Mouse (Mus musculus): ENCODE data around the gene Nfe2l2.

Nfe2l2 gene

GRCm38 (mm10) chr2:75704234-75705161 is at the start of gene Nfe2l2:
TSS of gene Nfe2l2 (minus strand) at chr2:75704641.
- CTCF ChIA-PET, result interaction anchor here (0.6 to 1.1 kb wide), 5 partner anchors 22 to 89 kb away, joined by 3 to 14 read pairs (median 4); no protein-coding TSS in a partner anchor

DNA sequence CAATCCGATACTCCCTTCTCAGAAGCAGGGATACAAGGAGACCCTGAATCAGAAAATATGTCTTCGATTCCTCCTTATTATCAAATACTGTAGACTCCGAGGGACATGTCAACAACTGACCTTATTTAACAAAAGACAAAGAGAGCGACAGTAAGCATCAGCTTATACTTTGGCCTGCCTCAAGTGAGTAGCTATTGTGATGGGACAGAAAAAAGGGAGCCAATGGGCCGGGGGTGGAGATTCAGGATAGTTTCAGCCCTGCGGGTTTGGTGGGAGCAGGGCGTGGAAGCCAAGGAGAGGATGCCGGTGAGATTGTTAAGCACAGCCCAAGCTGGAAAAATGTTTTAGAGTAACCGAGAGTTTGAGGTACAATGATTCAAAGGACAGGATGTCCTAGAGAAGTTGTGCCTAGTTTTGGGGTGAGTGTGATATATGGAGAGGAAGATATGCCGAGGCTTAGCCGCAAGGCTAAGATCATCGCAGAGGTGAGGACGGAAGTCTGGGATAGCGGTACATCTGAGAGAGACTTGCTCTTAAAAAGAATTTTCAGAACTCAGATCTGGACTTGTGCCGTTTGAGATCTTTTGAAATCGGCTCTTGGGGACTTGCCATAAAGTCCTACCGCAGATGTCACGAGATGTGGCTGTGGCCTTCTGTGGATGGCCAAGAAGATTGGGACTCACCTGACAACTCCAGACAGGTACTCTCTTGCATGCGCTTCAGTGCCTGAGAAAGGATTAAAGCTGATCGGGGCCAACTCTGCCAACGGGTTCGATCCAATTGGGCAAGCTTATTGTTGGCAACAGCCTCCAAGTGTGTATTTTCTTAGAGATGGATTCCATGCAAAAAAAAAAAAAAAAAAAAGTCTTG is 48.1 kb upstream of the Nfe2l2 start:
- CTCF ChIA-PET, result interaction anchor here (0.6 kb wide), 1 partner anchor 40 kb away, joined by 6 read pairs; no protein-coding TSS in a partner anchor

DNA sequence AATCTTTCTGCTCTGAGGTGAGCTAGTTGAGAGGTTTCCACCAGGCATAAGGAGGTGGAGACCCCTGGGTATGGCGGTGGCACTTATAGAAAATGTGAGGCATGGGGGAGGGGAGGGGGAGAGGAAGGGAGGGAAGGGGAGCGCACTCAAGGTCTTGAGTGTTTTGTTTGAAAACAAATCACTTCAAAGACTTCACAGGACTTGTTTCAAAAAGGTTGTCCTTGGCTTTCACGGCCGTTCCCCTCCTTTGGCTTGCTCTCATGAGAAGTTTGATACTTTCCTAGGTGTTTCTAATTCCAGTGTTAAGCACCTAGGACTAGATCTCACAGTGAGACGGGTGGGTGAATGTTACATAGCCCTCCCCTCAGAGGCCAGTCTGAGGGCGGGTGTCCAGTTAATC is 47.5 kb upstream of the Nfe2l2 start:
- CTCF ChIA-PET, result interaction anchor here (0.6 kb wide), 1 partner anchor 40 kb away, joined by 6 read pairs; no protein-coding TSS in a partner anchor

DNA sequence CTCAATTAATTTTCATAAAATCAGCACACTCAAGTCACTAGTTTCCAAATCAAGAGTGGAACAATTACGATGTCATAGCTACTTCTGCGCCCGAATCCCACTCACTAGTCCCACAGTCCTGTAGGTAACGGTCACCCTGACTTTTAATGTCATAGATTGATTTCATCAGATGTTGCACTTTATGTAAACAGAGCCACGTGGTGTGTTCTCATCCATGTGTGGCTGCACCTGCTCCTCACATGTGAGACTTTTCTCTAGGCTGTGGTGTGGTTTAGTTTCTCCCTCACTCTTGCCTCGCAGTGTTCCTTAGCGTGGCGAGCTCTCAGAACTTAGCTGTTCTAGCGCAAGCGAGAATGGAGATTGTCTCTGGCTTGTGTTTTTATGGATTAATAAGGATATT is 46.4 kb upstream of the Nfe2l2 start:
- CTCF ChIA-PET, result no interaction called here

- CTCF ChIA-PET, result no interaction called here
Measured at GRCm38 (mm10) chr2:75750043-75750718, 45.7 kb upstream of the Nfe2l2 start.

DNA sequence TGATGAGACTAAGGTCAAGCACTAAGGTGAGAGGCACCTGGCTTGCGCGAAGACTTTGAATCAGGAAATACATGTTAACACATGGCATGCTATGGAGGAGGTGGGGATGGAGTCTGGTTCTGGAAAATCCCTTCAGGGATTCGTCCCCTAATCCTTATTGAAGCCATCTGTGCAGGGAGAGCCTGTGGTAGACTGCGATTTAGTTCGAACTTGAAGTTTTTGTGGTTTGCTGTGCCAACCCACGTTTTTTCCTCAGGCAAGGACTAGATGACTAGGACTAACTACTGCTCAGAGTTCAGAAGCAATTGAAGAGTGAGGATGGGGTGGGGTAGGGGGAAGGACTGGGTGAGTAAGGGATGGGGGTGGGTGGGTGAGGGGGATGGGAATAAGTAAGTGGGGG is 44.4 kb upstream of the Nfe2l2 start:
- CTCF ChIA-PET, result no interaction called here

- CTCF ChIA-PET, result no interaction called here
Measured at GRCm38 (mm10) chr2:75737006-75737503, 32.6 kb upstream of the Nfe2l2 start.

DNA sequence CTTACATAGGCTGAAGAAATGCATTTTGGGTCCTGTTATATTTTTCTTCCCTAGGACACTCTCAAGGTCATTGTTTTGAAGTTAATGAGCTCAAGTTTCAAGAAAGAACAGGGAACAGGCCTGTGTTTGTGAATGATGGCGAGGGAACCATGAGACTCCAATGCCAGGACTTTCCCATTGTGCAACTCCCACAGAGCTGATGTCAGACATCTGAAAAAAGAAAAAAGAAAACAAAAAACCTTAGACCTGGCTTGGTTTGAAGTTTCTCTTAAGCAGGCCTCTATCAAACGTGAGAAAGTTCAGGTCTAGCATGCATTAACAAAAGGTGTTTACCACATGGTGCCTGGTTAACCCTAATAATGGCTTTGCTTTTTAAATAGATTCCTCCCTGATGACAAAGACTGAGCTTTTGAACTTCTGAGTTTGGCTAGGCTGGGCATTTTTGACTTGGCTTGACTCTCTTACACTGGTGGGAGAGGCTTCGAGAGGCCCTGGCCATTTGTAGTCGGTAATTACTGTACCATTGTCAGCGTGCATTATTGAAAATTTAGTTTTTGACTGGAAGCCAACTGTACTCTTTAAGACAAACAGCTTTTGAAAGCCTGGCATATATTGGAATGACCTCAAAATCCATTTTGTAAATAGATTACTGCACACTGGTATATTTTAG is 29.9 kb upstream of the Nfe2l2 start:
- CTCF ChIA-PET, result no interaction called here

GRCm38 (mm10) chr2:75733177-75733576 is 28.7 kb upstream of the Nfe2l2 start:
- CTCF ChIA-PET, result no interaction called here

DNA sequence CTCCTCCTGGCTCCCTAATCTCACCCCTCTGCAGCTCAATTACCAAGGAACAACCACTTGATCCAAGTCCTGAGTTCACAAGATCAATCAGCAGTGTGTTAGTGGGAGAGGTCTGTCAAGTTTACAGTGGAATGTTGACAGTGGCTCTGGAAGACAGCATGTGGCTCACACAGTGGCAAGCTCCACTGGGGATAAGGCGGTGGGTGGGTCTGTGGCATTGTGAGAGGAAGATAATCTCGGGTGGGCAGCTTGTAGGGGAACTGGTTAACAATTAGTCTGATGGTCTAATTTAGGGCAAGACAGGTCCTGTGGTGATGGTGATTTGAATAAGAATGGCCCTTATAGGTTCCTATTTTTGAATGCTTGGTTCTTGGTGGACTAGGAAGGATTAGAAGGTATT is 27.5 kb upstream of the Nfe2l2 start:
- CTCF ChIA-PET, result no interaction called here

- CTCF ChIA-PET, result interaction anchor here (0.8 kb wide), 1 partner anchor 17 kb away, joined by 3 read pairs; no protein-coding TSS in a partner anchor
Measured at GRCm38 (mm10) chr2:75731233-75731651, 26.8 kb upstream of the Nfe2l2 start.

DNA sequence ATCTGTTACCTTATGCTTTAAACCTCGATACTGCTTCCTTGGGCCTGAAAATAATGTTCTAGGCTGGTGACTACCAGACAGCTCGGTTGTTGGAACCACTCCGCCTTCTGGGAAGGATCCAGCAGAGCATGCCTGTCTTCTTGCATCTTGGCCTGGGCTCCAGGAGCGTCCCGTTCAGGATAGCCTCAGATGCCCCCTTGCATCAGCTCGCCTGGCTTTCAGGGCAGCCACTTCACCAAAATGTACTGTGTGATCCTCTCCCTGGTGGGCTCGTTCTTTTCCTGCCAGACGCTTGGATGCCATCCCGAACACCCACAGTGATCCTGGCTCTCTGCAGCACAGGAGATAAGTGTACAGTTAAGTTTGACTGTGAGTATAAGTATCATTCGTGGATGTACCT is 25.6 kb upstream of the Nfe2l2 start:
- CTCF ChIA-PET, result interaction anchor here (0.8 kb wide), 1 partner anchor 45 kb away, joined by 3 read pairs; no protein-coding TSS in a partner anchor

- CTCF ChIA-PET, result interaction anchor here (0.8 kb wide), 1 partner anchor 119 kb away, joined by 3 read pairs; no protein-coding TSS in a partner anchor
Measured at GRCm38 (mm10) chr2:75724863-75725445, 20.5 kb upstream of the Nfe2l2 start.

DNA sequence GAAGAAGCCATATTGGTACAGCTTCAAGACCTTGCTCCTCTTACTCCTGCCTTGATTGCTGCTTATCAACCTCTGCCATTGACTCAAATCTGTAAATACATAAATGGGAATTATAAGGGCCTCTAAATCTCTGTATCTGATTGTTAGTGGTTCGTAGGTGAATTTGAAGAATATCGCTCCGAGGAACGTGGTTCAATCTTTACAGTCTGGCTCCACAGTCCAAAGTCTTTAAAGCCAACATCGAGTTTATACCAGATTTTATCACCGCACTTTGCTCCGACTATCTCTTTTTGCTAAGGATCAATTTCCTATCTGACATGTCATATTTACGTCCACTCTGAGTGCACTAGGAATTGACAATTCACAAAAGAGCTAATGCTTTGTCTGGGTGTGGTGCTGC is 19.0 kb upstream of the Nfe2l2 start:
- CTCF ChIA-PET, result no interaction called here

DNA sequence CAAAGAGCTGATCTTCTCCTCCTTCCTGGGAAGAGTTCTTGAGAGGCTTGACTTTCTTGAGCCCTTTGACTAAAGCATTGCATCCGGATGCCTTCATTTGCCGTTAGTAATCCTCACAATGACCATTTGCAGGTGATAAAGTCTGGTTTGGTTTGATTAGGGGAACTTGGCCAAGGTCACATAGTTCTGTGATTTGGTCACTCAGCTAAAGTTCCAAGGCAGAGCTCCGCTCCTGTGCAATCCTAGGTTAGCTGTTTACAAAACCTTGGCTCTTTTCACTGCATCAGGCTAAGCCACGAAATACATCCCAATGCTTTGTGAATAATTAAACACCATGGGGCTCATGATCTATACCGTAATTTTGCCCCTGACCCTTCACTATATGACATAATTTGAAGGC is 18.5 kb upstream of the Nfe2l2 start:
- CTCF ChIA-PET, result no interaction called here

GRCm38 (mm10) chr2:75720236-75721027 is 16.0 kb upstream of the Nfe2l2 start:
- CTCF ChIA-PET, result interaction anchor here (0.6 kb wide), 1 partner anchor 49 kb away, joined by 3 read pairs; no protein-coding TSS in a partner anchor

GRCm38 (mm10) chr2:75719331-75719869 is 15.0 kb upstream of the Nfe2l2 start:
- CTCF ChIA-PET, result interaction anchor here (0.6 kb wide), 1 partner anchor 50 kb away, joined by 3 read pairs; no protein-coding TSS in a partner anchor

GRCm38 (mm10) chr2:75716046-75717016 is 11.9 kb upstream of the Nfe2l2 start:
- CTCF ChIA-PET, result no interaction called here

Data from spleen, embryonic (tissue).